ENCODE assay signal across 10 mouse cellular contexts in genomic region chr3:107786980-107787612, GRCm38 (mm10). TPM values are rescaled to one million over a fixed set of nuclear protein-coding genes. Genes with fewer than 3 reads are reported as not detected.
DNase-seq lines count a peak whose midpoint lies in the region; ATAC-seq and TF ChIP-seq lines count a peak whose summit lies in the region.
"Had no signal": no experiment of that assay in that cellular context is flagged by ENCODE, and none has a peak within 500 bp of the region (broad histone marks: within the 10 kb centered on the region; RNA-seq: fewer than 3 reads in every experiment).

No protein-coding gene starts in this region.

- H3K4me1 ChIP-seq in intestine, embryonic 15.5 days (replicated peaks): peaks cover 16% of the 10 kb centered on the region
- peaks cover 4% of the 10 kb centered on the region; the same call in 1 of the 2 replicates for H3K4me1 ChIP-seq in intestine, postnatal 0 days (replicated peaks; ENCODE audit: control insufficient read depth, insufficient read depth, low read length)
- peaks cover 12% of the 10 kb centered on the region for H3K4me1 ChIP-seq in intestine, embryonic 16.5 days (ENCODE audit: control insufficient read depth, insufficient read depth, low read length)
- peaks cover 36% of the 10 kb centered on the region for H3K4me1 ChIP-seq in limb, embryonic 15.5 days

- DNase-seq in adrenal gland, postnatal 36 days: peak; percentile 52 to 59
- DNase-seq in layer of hippocampus, postnatal 14 days (ENCODE audit: low spot score in 2 of 2): no peak
- no peak for DNase-seq in cerebellum, adult 11-12 months
- no peak for DNase-seq in urinary bladder, postnatal 4 days (ENCODE audit: low spot score in 2 of 2)

- no peaks in the 10 kb centered on the region for H3K9me3 ChIP-seq in intestine, embryonic 15.5 days
- no peaks in the 10 kb centered on the region for H3K9me3 ChIP-seq in intestine, postnatal 0 days (ENCODE audit: control insufficient read depth)
- H3K9me3 ChIP-seq in intestine, embryonic 16.5 days (ENCODE audit: control insufficient read depth, low read length): no peaks in the 10 kb centered on the region
- H3K9me3 ChIP-seq in limb, embryonic 15.5 days: no peaks in the 10 kb centered on the region
- H3K9me3 ChIP-seq: G1E had no signal

- no peak overlapping the region for H3K27ac ChIP-seq in intestine, embryonic 15.5 days
- no peak overlapping the region for H3K27ac ChIP-seq in intestine, postnatal 0 days (ENCODE audit: low read depth, low read length)
- H3K27ac ChIP-seq in intestine, embryonic 16.5 days (ENCODE audit: low read length): no peak overlapping the region
- H3K27ac ChIP-seq in limb, embryonic 15.5 days: 0 out of 2 replicates have a peak overlapping the region, but pooled peaks have one; percentile 19
- H3K27ac ChIP-seq: liver, embryonic 14.5 days had no signal

- no peaks in the 10 kb centered on the region for H3K27me3 ChIP-seq in intestine, embryonic 15.5 days (replicated peaks)
- no peaks in the 10 kb centered on the region for H3K27me3 ChIP-seq in intestine, postnatal 0 days (replicated peaks; ENCODE audit: control insufficient read depth, insufficient read depth, low read length)
- H3K27me3 ChIP-seq in intestine, embryonic 16.5 days (replicated peaks; ENCODE audit: control insufficient read depth, insufficient read depth, low read length): no peaks in the 10 kb centered on the region
- H3K27me3 ChIP-seq in limb, embryonic 15.5 days: no peaks in the 10 kb centered on the region

- no peak overlapping the region for H3K9ac ChIP-seq in intestine, embryonic 15.5 days
- no peak overlapping the region for H3K9ac ChIP-seq in intestine, postnatal 0 days (ENCODE audit: low read depth, low read length)
- H3K9ac ChIP-seq in intestine, embryonic 16.5 days (ENCODE audit: low read depth, low read length): 0 out of 2 replicates have a peak overlapping the region, but pooled peaks have one; percentile 0
- no peak overlapping the region for H3K9ac ChIP-seq in limb, embryonic 15.5 days
- H3K9ac ChIP-seq: liver, embryonic 14.5 days had no signal

- no peak for ATAC-seq in intestine, embryonic 15.5 days
- ATAC-seq in intestine, postnatal 0 days: no peak
- ATAC-seq in intestine, embryonic 16.5 days: no peak
- no peak for ATAC-seq in limb, embryonic 15.5 days (ENCODE audit: insufficient number of reproducible peaks, low FRiP score, low TSS enrichment, low read depth)

- H3K4me3 ChIP-seq in intestine, embryonic 15.5 days (replicated peaks): no peak overlapping the region
- H3K4me3 ChIP-seq in intestine, postnatal 0 days (ENCODE audit: low read depth, low read length): no peak overlapping the region
- H3K4me3 ChIP-seq in intestine, embryonic 16.5 days (ENCODE audit: low read length): no peak overlapping the region
- no peak overlapping the region for H3K4me3 ChIP-seq in limb, embryonic 15.5 days

- no peaks in the 10 kb centered on the region for H3K36me3 ChIP-seq in intestine, embryonic 15.5 days
- no peaks in the 10 kb centered on the region for H3K36me3 ChIP-seq in intestine, postnatal 0 days (ENCODE audit: control insufficient read depth, insufficient read depth)
- no peaks in the 10 kb centered on the region for H3K36me3 ChIP-seq in intestine, embryonic 16.5 days (ENCODE audit: control insufficient read depth, insufficient read depth, low read length)
- no peaks in the 10 kb centered on the region for H3K36me3 ChIP-seq in limb, embryonic 15.5 days
- H3K36me3 ChIP-seq: G1E had no signal

- TF ChIP-seq CTCF in intestine, postnatal 0 days (IDR thresholded peaks at IDR 0.05; ENCODE audit: low read depth): no peak

- 43% methylated on average over 11 of the region's 11 CpGs for WGBS in intestine, embryonic 15.5 days
- WGBS in intestine, postnatal 0 days: 51% methylated on average over 11 of the region's 11 CpGs
- 41% methylated on average over 11 of the region's 11 CpGs for WGBS in intestine, embryonic 16.5 days
- 27% methylated on average over 11 of the region's 11 CpGs for WGBS in limb, embryonic 15.5 days

- H3K4me2 ChIP-seq in intestine, embryonic 15.5 days (replicated peaks): 0 out of 2 replicates have a peak overlapping the region, but pooled peaks have one; percentile 9
- H3K4me2 ChIP-seq in intestine, postnatal 0 days (replicated peaks; ENCODE audit: low read depth): no peak overlapping the region
- H3K4me2 ChIP-seq in intestine, embryonic 16.5 days (ENCODE audit: low read depth, low read length): no peak overlapping the region
- H3K4me2 ChIP-seq in limb, embryonic 15.5 days: no peak overlapping the region

RNA-seq across cellular contexts. Expression of gene Csf1, which starts 26.8 kb away (rescaled TPM):
- 12.1 and 13.3 TPM in 2 replicates for polyA plus RNA-seq in intestine, embryonic 15.5 days (2015; fragmentation: Nextera tagmentation; extraction: Ambion mirVana)
- 8.6 and 9.2 TPM in 2 replicates for polyA plus RNA-seq in intestine, postnatal 0 days (2015; fragmentation: Nextera tagmentation; extraction: Ambion mirVana)
- total RNA-seq in adrenal gland, postnatal 36 days (2021): 10 to 100 TPM; 14.2 to 27.4 TPM
- 11.8 and 13.9 TPM in 2 replicates for polyA plus RNA-seq in intestine, embryonic 16.5 days (2015; fragmentation: Nextera tagmentation; extraction: Ambion mirVana)
- 17.0 and 20.7 TPM in 2 replicates for polyA plus RNA-seq in limb, embryonic 15.5 days (2015; fragmentation: Nextera tagmentation; extraction: Ambion mirVana)
- 10 to 100 TPM; 11.9 to 13.3 TPM for total RNA-seq in layer of hippocampus, postnatal 14 days (2021)

Comparison
In these comparisons a context has a peak if more than half of its experiments do, and no peak if none do; other contexts are left out.
1. DNase-seq: peak in adrenal gland, postnatal 36 days (2 of 2); none in layer of hippocampus, postnatal 14 days (0 of 2), cerebellum, adult 11-12 months (single experiment) and urinary bladder, postnatal 4 days (0 of 2).